Mouse (Mus musculus) lung, embryonic 14.5 days (tissue): Measurements from ENCODE around the gene Agbl4. TPM values are rescaled to one million over a fixed set of nuclear protein-coding genes. Genes with fewer than 3 reads are reported as not detected.

Source experiments
- ATAC-seq: fragments of 200-750 bp; cut with Nextera tagmentation; 2 replicates; pipeline ENCODE4 v1.8.0; 2017; ENCODE audit warnings: mild to moderate bottlenecking, moderate TSS enrichment, moderate library complexity; ENCODE audit not compliant: insufficient read depth
- DNase-seq: peaks from one replicate; pipeline ENCODE4 v3.0.0-alpha.2; 2015
- H3K27ac ChIP-seq: fragments of 300-500 bp; sonication (generic); 2 replicates; pipeline ENCODE4 v1.5.1; 2014; ENCODE audit warnings: low read depth, mild to moderate bottlenecking, moderate library complexity
- H3K27me3 ChIP-seq: fragments of 300-500 bp; sonication (generic); 2 replicates; pipeline ENCODE4 v1.6.1; 2014; ENCODE audit warnings: low read length, control low read depth; ENCODE audit not compliant: insufficient read depth
- H3K36me3 ChIP-seq: fragments of 300-500 bp; sonication (generic); 2 replicates; pipeline ENCODE4 v1.6.1; 2014; ENCODE audit warnings: control low read depth; ENCODE audit not compliant: insufficient read depth
- H3K4me1 ChIP-seq: fragments of 300-500 bp; sonication (generic); 2 replicates; pipeline ENCODE4 v1.6.1; 2014; ENCODE audit warnings: antibody characterized with exemption, control low read depth; ENCODE audit not compliant: insufficient read depth
- H3K4me2 ChIP-seq: fragments of 300-500 bp; sonication (generic); 2 replicates; pipeline ENCODE4 v1.6.1; 2014; ENCODE audit warnings: mild to moderate bottlenecking
- H3K4me3 ChIP-seq: fragments of 300-500 bp; sonication (generic); 2 replicates; pipeline ENCODE4 v1.5.1; 2014; ENCODE audit warnings: low read depth, low read length
- H3K9ac ChIP-seq: fragments of 300-500 bp; sonication (generic); 2 replicates; pipeline ENCODE4 v1.6.1; 2014
- H3K9me3 ChIP-seq: fragments of 300-500 bp; sonication (generic); 2 replicates; pipeline ENCODE4 v1.6.1; 2016; ENCODE audit warnings: low read depth, low read length, control low read depth
- CTCF ChIP-seq: IDR thresholded peaks from 2 replicates; pipeline ENCODE4 v1.5.1; 2016; ENCODE audit warnings: antibody characterized with exemption, low read depth
- WGBS: fragments of 180-500 bp; shearing (Covaris S2); extraction: QIAGEN DNeasy Blood & Tissue Kit; methylation state at CpG from one replicate; pipeline ENCODE4 v1.1.7; 2014; 5-methylcytosine and 5-hydroxymethylcytosine counted together
- polyA plus RNA-seq: library from polyadenylated mRNA; unstranded; fragments of >200 nt; fragmentation: Nextera tagmentation; extraction: Ambion mirVana; gene quantifications from 2 replicates; pipeline ENCODE4 v1.2.1, GENCODE M21; 2014

Agbl4 gene
- polyA plus RNA-seq, 1 experiment from 2014 or later, result 0.34 TPM

DNA sequence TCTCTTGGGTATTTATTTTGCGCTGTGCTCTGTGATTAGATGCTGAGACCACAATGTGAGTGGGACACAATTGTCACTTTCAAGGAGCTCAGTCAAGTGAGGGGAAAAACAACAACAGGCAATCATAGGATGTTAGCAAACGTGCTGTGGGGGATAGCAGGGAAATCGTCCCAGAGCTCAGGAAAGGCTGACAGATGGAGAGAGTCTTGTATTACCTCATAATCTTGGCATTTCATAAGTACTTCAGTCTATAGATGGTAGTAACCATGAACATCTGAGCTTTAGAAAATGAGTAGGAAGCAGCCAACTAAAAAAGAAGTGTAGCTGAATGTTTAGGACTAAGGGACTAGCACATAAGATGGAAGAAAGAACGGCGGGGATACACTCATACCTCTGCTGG is 910.2 kb downstream of the Agbl4 start:
- Histone ChIP-seq H3K4me2 (no peak overlapping the region), H3K36me3 (no peaks in the 10 kb centered on the region), H3K4me3 (no peak overlapping the region), H3K27ac (no peak overlapping the region), H3K9me3 (no peaks in the 10 kb centered on the region), H3K4me1 (no peaks in the 10 kb centered on the region), H3K27me3 (no peaks in the 10 kb centered on the region), H3K9ac (no peak overlapping the region)
- DNase-seq, result peak; percentile 42
- TF ChIP-seq CTCF, result no peak
- peak; percentile 58; the same call in 1 of the 2 replicates for ATAC-seq
- 41% methylated on average over 5 of the region's 5 CpGs for WGBS

DNA sequence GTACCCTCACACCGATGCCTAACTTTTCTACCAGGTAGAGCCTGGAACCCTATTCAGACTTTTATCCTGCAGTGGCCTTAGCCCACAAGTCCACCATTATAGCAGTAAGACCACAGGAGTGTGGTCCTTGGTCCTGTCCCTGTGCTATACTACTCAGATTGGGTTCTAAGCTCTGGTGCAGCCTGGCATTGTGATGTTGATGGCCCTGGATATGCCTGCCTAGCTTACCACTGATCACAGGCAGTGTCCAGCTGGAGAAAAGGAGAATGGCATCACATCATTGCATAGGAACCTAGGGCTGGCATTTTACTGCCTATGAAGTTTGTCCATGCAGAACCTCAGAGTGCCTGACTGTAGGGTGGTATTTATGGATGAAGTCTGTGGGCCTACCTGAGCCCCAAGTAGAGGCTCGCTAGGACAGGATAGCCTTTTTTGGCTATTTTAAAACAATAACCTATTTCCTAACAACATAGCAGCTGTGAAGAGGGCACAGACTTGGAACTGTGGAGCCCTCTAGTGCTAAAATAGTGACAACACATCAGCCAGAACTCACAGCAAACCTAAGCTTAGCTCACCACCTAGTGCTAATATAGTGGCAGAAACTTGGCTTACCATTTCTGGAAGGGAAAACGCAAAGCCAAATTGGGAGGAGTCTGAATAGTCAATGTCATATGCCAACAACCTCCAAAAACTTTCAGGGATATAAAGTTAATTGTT is 911.3 kb downstream of the Agbl4 start:
- H3K9me3 ChIP-seq, result no peaks in the 10 kb centered on the region
- TF ChIP-seq CTCF, result peak; percentile 39
- H3K9ac ChIP-seq, result no peak overlapping the region
- no peak for ATAC-seq
- no peaks in the 10 kb centered on the region for H3K27me3 ChIP-seq
- 77% methylated on average over 3 of the region's 3 CpGs for whole genome bisulfite sequencing
- no peaks in the 10 kb centered on the region for H3K36me3 ChIP-seq
- DNase-seq, result peak; percentile 42
- H3K4me2 ChIP-seq, result no peak overlapping the region
- H3K4me1 ChIP-seq, result no peaks in the 10 kb centered on the region
- H3K4me3 ChIP-seq, result no peak overlapping the region
- H3K27ac ChIP-seq, result no peak overlapping the region

DNA sequence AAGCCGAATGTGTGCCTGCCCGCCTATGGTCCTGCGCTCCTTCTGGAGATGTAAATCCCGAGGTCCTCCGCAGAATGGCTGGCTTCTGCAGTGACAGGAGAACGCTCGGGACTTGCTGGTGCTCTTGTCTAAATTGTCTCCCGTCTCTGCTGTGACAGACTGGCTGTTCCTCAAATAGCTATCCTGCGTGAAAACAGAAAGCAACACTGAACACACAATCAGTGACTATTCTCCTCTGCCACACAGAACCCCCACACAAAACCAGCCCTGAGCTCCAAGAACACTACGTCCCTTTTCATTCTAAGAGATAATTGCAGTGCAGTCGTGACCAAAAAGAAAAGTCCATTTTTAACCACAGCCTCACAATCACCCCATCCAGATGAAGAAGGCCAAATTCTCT is 929.6 kb downstream of the Agbl4 start:
- 72% methylated on average over 11 of the region's 11 CpGs for WGBS
- no peak for TF ChIP-seq CTCF
- H3K9ac ChIP-seq, result no peak overlapping the region
- H3K4me3 ChIP-seq, result no peak overlapping the region
- no peaks in the 10 kb centered on the region for H3K27me3 ChIP-seq
- ATAC-seq, result no peak
- H3K4me1 ChIP-seq, result no peaks in the 10 kb centered on the region
- H3K4me2 ChIP-seq, result no peak overlapping the region
- H3K36me3 ChIP-seq, result no peaks in the 10 kb centered on the region
- DNase-seq, result no peak
- H3K9me3 ChIP-seq, result no peaks in the 10 kb centered on the region
- H3K27ac ChIP-seq, result no peak overlapping the region

DNA sequence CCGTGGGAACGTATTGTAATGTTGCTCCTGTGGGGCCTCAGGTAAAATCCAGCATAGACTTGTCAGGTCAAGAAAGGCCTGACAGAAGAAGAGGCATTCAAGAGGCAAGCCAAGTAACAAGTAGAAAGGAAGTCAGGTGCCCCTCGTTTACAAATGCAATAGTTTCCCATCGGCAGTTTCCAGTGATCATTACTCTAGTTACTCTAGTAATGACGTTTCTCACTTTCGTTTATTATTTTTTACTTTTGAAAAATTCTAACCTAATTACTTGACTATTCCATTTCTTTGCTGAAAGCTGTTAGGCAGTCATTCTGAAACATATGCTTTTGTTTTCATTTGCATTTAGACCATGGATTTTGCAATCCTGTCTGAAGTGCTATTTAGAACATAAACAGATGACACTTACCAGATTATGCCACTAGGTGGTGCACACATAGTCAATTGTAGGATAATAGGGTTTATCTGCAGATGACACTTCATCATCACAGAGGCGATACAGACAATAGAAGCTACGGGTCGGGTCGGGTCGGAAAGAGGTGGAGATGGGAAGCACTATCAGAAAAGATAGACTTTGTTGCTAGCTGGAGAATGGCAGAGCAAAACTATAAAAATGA is 930.4 kb downstream of the Agbl4 start:
- H3K9ac ChIP-seq, result no peak overlapping the region
- TF ChIP-seq CTCF, result peak; percentile 75
- no peak overlapping the region for H3K4me2 ChIP-seq
- no peak overlapping the region for H3K27ac ChIP-seq
- H3K36me3 ChIP-seq, result no peaks in the 10 kb centered on the region
- WGBS, result 57% methylated on average over 11 of the region's 11 CpGs
- no peaks in the 10 kb centered on the region for H3K4me1 ChIP-seq
- ATAC-seq, result no peak
- no peak overlapping the region for H3K4me3 ChIP-seq
- DNase-seq, result peak; percentile 84
- no peaks in the 10 kb centered on the region for H3K27me3 ChIP-seq
- H3K9me3 ChIP-seq, result no peaks in the 10 kb centered on the region

DNA sequence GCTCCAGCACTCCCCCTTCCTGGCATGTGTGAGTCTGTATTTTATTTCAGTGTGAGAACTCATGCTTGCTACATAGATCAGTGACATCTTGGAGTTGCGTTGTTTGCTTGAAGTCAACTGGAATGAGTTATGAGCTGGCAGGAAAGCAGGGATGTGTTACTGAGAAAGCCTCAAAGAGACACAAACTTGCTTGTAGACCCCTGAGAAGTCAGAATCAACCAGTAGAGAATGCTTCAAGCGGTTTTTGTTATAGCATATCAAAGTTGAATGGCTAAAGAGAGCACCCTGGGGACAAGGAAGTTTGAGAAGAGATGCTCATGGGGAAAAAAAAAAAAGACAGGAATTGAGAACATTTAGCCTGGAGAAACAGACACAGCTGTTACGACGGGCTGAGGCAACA is 932.0 kb downstream of the Agbl4 start:
- Histone ChIP-seq H3K9ac (no peak overlapping the region), H3K4me2 (no peak overlapping the region), H3K9me3 (no peaks in the 10 kb centered on the region), H3K4me1 (no peaks in the 10 kb centered on the region), H3K4me3 (no peak overlapping the region), H3K27me3 (no peaks in the 10 kb centered on the region), H3K27ac (no peak overlapping the region), H3K36me3 (no peaks in the 10 kb centered on the region)
- 64% methylated on average over 4 of the region's 4 CpGs for WGBS
- no peak for TF ChIP-seq CTCF
- no peak for DNase-seq
- no peak for ATAC-seq

DNA sequence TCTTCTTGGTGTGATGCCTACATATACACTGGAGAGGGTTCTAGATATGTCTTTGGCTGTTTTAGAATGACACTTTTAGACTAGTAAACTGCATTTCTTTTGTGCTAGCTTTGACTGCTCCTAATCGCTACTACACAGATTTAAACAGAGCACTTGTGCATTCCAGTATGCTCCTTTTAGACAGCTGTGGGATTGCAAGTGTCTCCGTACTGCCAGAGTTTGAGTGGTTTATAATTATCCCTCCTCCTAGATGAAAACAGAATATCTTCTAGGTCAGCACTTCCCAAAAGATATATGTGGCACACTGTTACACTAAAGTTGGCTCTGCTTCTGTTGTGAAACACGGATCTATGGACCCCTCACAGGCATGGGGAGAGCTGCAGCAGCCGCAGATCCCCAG is 935.4 kb downstream of the Agbl4 start:
- ATAC-seq (no peak), DNase-seq (no peak)
- H3K4me2 ChIP-seq, result no peak overlapping the region
- H3K4me3 ChIP-seq, result no peak overlapping the region
- no peak for TF ChIP-seq CTCF
- H3K27ac ChIP-seq, result no peak overlapping the region
- H3K27me3 ChIP-seq, result no peaks in the 10 kb centered on the region
- no peaks in the 10 kb centered on the region for H3K4me1 ChIP-seq
- H3K9me3 ChIP-seq, result no peaks in the 10 kb centered on the region
- 62% methylated on average over 4 of the region's 4 CpGs for WGBS
- no peak overlapping the region for H3K9ac ChIP-seq
- no peaks in the 10 kb centered on the region for H3K36me3 ChIP-seq

DNA sequence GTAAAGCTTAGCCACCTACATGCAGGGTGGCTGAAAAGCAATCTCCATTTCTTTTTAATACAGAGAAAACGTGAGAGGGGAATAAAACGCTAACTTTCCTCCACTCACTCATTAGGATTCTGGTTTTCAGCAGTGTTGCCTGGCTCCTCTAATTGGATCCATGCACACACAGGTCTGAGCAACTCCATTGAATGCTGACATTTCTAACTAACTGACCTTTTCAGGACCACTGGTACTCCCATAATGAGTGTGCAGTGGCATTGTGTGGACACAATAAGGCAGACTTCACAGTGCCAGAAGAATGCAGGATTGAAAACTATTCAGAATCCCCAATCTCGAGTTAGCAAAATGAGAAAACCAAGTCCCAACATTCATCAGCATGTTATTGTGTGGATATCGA is 952.5 kb downstream of the Agbl4 start:
- no peaks in the 10 kb centered on the region for H3K27me3 ChIP-seq
- no peak overlapping the region for H3K4me3 ChIP-seq
- no peak for TF ChIP-seq CTCF
- no peak for ATAC-seq
- H3K9me3 ChIP-seq, result no peaks in the 10 kb centered on the region
- H3K27ac ChIP-seq, result no peak overlapping the region
- H3K4me2 ChIP-seq, result no peak overlapping the region
- DNase-seq, result no peak
- H3K9ac ChIP-seq, result no peak overlapping the region
- WGBS, result 78% methylated on average over 4 of the region's 4 CpGs
- no peaks in the 10 kb centered on the region for H3K4me1 ChIP-seq
- H3K36me3 ChIP-seq, result no peaks in the 10 kb centered on the region
